Mouse (Mus musculus): ENCODE results near the gene Trim69. TPM values are rescaled to one million over a fixed set of nuclear protein-coding genes. Genes with fewer than 3 reads are reported as not detected.

Gene Trim69
- not detected for total RNA-seq (2021)
- not detected in 2 replicates for polyA plus RNA-seq (2012; rRNA removed)
- long read RNA-seq, result 0 reads

DNA sequence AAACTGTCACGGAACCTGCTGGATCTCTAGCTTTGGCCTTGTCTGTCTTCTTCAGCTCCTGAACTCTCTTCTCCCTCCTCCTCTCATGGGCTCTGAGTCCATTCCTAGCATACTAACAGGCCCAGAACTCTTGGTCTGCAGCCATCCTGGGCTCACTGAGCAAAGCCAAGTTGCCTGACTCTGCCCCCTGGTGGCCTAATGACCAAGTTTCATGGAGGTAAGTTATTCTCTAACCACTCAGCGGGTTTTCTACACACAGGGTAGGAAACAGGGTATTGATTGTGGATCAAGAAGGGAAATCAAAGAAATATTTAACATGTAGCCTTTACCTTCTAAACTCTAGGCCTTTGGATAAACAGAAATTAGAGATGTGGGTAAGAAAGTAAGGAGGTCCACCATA is at the start of gene Trim69:
Gene Trim69 (plus strand): TSS at position 21 of the 400 bp plus-strand sequence.
- DNase-seq, result peak; percentile 82

DNA sequence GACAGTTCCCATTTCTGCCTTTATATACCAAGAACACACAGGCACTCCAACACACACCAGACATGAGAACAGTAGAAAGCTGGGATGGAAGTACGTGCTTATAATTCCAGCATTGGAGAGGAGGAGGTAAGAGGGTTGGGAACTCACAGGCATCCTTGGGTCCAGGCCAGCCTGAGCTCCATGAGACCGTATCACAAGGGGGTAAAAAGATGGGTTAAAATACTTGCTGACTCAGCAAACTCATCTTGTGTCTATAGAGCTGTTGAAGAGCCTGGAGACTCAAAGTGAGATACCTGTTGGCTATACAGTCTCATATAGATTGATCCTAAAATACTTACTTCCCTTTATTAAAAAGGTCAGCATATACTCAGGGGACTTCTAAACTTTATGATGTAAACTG is 43.6 kb upstream of the Trim69 start:
- no peak for DNase-seq

DNA sequence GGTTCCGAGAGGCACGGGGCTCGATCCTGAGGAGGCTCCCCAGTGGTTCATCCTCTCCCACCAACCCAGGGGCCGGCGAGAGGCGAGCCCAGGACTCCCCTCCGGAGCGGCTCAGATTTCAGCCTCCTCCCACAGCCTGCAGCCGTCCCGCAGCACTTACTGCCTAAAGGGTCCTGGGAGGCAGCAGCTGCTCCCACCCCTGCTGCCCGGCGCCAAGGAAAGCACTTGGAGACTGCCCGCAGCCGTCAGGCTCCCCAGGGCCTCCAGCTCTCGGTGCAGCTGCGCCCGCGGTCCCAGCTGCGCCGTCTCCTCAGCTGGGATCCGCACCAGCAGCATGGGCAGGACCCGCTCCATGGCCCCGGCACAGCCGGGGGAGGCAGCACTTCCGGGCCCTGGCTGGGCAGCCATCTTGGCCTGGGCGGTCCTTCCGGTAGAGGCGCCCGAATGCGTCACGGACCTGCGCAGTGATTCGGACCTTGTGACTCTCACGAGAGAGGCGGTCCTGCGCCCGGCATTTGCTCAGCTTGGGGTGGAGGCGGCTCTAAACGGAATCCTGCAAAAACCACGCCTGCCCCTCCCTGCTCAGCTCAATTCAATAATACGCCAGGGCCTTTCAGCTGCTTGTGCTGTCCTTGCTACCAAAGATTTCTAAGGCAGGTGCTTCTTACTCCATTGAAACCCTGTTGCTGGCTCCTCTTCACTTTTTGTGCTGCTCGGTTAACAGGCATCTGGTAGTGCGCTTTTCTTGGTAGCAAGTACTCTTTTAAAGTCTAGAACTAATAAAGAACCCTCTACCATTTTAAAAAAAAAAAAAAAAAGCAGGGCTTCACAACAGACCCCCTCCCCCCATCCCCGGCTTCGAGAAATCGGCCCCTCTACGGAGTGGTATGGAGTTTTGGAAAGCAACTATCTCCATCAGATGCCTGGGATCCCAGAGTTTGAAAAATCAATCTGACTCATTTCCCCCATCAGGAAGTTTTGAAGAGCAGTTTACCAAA is 42.2 kb upstream of the Trim69 start, which contains the start of gene Spg11:
Gene Spg11 (minus strand): TSS at position 426 of the 998 bp plus-strand sequence.
- DNase-seq, result peak; percentile 99

DNA sequence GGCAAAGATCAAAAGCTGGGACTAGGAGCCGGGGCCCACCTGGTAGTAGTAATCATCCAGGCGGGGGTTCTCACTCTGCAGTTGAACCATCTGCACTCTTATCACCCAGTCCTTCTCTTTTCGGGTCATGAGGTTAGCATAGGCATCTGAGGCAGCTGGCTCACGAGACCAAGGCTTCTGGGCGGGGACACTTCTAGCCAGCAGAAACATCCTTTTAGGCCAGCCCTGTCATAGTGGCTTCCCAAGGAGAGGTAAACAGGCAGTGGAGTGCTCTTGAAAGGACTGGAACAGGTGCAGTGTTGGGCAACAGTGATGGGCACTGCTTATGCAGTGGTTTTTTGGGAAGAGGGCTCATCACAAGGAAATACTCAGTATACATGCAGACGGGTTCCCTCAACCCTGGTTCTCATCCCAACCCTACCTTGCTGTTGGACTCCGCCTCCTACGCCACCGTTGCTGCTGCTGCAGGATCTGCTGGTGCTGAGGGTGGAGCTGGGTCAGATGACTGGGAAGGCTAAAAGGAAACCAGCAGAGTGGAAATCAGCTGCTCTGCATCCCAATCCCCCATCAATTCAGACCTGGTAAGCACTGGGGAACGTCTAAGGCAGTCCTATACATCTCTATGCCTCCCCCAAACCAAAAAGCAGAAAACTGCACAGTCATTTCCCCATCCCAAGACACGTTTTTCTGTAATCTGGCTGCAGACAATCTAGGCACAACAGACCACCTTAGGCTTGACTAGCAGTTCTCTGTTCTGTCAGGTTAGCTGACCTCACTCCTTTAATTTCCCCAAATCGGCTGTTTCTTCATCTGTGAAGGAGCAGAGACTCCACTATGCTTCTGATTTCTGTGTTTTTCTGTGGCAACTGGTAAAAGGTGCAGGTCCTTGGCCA is 34.6 kb upstream of the Trim69 start:
- no peak for DNase-seq

DNA sequence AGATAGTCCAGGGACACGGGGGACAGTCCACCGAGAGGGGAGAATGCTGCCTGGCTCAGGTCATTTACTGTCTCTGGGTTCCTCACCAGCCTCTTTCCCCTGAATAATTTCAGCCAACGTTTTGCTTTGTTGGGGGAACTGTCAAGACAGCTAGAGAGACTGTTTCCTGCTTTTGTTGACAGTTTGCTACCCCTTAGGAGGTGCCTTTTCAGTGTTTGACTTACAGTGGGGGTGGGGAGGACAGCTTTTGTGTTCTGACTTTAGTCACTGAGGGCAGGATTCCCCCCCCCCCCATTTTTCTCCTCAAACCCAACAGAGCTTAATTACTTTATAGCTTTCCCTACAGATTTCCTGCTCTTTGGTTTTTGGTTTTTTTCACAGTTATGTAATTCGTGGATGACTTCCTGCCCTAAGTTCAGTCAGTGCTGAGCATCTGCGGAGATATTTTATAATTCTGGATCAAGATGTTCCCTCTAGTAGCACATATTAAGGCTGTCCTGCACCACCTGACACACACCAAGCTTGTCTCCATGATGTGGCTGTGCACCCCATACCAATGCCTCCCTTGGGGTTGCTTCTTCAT is 33.6 kb upstream of the Trim69 start:
- no peak for DNase-seq

DNA sequence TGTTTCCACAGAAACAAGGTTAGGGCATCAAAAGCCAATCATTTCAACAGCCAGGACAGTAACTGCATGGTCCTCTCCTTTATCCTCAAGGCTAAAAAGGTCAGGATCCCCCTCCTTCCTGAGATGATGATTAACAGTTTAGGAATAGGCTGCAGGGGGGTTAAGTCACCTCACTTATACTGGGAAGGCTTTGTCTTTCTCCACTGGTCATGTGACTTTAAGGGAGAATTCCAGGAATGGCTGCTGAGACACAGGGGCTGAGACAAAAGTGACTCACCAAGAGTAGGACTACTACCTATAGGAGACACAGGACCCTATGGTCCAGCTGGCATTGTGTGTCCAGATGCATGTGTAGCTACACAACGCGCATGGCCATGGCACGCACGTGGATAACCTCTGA is 32.9 kb upstream of the Trim69 start:
- no peak for DNase-seq

DNA sequence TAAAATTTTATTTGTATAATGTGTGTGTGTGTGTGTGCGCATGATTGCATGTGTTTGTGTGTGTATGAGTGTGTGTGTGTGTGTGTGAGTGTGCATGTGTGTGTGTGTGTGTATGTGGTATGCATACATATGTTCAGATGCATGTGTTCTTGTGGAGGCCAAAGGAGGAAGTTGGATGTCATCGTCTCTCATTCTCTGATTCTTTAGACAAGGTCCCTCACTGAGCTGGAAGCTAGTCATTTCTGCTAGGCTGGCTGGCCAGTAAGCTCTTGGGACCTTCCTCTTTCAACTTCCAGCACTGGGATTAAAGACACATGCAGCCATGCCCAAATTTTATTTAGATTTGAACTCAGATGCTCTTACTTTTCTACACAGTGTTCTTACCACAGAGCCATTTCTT is 28.4 kb upstream of the Trim69 start:
- DNase-seq, result no peak

DNA sequence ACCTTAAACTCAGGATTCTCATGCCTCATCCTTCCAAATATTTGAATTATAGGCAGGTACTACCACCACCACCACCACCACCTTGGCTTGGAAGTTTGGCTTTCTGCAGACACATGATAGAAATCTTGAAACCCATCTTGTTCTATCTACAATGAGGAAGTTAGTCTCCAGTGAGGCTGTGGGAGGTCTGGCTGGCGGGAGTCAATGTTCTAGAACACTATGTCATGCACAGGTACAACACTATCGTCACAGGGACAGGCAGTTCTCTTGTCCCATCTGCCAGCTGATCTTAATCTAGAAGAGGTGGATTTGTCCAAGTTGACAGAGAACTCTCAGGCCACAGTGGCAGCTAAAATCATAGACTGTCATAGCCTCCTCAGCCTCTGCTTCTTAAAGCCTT is 27.9 kb upstream of the Trim69 start:
- no peak for DNase-seq

DNA sequence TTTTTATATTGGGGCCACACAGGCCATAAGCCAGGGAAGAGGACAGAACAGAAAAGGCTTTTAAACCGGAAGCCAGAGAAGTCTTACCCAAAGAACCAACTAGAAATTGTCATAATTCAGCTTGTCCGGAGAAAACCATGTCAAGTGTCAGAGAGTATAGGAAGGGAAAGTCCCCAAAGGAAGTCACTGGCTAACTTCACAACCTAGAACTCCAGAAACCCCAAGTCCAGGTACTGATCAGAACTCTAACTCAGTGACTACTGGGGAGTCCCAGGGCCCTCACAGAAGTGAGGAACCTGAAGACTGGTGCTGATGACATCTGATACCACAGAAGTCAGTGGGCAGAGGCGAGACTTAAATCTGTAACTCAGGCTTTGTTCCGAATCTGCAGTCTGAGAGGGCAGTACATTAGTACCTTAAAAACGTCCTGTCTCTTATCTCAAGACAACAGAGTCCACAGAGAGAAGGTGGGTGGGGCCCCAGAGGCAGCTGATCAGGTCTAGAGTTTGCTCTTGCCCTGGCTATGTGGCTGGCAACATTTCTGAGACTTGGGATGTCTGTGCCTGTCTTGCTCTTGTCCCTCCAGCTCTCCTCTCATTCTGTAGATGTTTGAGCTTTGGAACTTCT is 22.5 kb upstream of the Trim69 start:
- DNase-seq, result no peak

DNA sequence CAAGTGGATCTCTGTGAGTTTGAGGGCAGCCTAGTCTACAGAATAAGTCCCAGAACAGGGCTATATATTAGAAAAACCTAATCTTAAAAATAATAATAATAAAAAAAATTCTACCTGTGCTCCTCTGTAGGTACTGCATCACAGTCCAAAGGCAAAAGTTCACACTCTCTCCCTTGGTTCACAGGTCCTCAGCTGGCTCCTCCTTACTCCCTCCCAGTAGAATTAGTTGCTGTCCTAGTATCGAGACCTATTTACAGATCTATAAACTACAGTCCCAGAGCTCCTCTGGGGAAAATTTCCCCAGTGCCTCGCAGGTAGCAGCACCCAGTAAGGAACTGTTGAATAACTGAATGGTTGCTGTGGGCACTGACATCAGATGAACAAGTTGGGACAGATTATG is 19.7 kb upstream of the Trim69 start:
- DNase-seq, result no peak

DNA sequence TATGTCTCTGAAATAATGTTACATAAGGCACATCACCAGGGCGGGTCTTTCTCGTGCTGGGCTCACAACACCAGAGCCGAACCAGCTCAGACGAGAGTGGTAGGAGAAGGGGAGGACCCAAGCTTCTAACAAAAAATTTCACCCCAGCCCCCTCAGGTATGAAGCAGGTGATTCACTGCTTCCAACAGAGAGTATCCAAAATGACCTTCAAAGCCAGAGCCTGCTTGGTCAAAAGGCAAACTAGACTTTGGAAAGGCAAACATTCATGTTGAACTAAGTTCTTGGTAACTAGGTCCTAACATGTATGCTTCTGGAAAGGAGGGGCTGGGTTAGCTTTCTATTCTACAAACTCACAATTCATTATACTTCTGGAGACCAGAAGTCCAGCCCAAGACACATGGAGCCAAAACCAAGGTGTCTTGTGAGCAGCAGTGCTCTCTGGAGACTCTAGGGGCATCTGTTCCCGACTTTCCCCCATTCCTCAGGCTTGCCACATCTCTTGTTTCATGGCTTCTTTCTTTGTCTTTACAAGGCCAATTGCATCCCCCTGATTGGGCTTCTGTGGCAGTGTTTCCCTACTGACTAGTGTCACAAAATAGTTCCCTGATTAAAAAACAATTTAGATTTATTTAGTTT is 19.1 kb upstream of the Trim69 start:
- DNase-seq, result no peak

DNA sequence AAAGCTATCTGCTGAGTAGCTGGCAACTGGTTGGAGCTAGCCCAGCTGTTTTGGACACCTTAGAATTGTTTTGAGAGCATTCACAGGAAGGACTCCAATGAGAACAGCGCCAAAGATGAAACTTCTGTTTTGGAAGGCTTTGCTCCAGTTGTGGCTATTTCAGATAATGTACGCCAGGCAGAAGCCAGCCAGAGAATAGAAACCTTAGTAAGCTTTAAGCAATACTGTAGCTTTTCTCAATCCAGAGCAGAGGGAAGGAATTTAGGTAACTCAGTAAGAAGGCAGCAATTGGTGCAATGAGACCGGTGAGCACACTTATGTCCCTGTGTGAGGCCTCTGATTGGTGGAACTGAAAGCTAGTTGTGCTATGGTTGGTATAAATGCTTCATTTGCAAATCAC is 17.4 kb upstream of the Trim69 start:
- no peak for DNase-seq

DNA sequence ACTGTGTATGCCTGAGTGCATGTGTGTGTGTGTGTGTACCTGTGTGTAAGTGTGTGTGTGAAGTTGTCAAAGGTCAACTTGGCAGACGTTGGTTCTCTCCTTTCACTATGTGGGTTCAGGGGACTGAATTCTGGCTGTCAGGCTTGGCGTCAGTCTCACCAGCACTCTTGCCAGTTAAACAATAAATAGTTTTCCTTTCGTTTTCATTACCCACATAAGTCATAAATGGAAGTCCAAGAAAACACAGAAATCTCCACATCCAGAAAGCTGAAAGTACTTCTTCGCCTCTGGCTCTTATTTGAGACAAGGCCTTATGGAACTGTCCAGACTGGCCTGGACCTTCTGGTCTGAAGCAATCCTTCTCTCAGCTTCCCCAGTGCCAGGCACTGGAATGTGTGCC is 14.7 kb upstream of the Trim69 start:
- DNase-seq, result no peak

DNA sequence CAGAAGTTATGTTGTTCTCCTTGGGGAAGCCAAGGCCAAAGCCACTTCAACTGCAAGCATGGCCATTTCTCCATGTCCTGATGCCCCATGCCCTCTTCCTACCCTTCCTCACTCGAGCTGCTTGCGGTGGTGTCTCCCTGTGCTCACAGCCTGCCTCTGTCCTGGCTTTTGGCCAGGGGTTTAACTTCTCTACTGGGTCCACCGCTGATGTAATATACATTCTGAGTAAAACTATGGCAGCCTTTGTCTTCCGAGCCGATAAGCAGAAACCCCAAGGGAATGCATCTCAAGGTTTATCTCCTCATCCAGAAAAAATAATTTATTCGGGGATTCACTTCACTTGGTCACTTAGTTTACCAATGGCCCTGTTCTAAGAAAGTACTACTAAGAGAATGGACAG is 13.8 kb upstream of the Trim69 start:
- DNase-seq, result no peak

DNA sequence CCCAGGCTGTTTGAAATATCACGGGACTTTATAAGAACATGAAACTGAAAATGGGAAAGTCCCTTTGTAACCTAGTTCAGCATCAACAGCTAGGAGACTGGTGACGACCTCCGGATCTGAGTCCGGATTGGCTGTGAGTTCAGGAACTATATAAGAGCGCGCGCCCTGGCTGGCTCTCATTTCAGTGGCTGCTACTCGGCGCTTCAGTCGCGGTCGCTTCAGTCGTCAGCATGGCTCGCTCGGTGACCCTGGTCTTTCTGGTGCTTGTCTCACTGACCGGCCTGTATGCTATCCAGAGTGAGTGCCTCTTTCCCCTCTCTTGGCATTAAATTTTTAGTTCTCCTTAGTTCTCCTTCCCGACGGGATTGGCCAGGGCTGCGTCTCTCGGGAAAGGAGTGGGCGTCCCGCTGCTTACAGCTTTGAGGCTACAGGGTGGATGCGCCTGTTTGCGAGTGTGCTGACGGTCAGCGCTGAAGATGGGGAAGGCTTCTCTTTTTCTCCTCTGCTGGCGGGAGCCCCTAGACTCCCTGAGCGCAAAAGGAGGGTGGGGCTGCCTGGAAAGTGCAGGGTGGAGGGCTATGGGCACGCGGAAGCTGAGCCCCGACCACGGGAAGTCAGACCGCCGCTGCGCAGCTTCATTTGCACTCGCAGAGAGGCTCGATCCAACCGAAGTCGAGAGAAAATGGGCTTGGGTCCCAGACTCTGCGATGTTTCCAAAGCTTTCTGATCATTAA is 12.8 kb upstream of the Trim69 start, which contains the start of gene B2m:
Gene B2m (plus strand): TSS at position 179 of the 734 bp plus-strand sequence.
- DNase-seq, result peak; percentile 97

DNA sequence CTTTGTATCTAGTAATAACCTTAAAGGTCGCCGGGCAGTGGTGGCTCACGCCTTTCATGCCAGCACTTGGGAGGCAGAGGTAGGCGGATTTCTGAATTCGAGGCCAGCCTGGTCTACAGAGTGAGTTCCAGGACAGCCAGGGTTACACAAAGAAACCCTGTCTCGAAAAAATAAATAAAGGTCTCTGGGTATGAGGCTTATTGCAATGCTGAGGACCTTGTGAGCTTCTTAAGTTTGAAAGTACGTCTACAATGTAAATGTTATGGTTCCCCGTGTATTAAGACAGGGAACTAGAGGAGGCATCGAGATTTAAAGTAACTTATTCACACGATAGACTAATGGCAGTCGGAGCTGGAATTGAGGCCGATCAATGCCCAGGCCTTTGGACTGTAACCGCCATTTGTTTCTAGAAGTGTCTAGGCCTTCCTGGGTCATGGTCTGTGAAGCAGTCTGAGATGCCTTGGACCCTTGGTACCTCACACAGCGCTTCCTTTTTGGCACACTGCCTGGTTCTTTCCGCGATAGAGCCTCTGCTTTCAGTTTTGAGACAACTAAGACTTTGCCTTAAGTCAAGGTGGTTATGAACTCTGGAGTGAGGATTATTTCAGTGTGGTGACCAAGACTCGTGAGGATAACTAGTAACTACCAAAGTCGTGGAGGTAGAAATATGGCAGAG is 12.1 kb upstream of the Trim69 start:
- DNase-seq, result peak; percentile 77

DNA sequence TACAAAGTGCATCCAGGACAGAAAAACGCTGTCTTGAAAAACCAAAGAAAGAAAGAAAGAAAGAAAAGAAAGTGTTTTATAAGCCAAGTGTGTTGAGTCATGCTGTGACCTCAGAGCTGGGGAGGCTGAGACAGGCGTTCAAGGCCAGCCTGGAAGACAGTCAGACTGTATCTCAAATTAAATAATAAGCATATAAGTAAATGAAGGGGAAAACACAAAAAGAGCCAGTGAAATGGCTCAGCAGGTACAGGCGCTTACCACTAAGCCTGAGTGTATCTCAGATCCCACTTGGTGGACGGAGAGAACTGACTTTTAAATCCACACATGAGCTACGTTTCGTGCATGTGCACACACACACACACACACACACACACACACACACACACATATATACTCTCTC is 11.2 kb upstream of the Trim69 start:
- peak; percentile 30 for DNase-seq

DNA sequence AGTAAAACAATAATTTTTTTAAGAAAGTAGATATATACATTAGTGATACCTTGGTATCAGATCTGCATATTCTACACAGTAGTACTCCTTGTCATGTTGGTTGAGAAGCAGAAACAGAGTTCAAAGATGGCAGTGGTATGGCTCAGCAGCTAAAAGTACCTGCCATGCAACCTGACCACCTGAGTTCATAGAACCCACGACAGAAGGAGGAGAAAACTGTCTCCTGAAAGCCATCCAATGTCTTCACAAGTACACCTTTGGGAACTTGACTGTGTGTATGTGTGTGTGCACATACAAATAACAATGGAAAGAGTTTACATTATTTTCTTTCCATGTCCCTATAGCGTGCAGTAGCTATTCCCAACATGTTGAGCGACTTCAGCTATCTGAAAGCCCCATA is 10.8 kb upstream of the Trim69 start:
- no peak for DNase-seq

DNA sequence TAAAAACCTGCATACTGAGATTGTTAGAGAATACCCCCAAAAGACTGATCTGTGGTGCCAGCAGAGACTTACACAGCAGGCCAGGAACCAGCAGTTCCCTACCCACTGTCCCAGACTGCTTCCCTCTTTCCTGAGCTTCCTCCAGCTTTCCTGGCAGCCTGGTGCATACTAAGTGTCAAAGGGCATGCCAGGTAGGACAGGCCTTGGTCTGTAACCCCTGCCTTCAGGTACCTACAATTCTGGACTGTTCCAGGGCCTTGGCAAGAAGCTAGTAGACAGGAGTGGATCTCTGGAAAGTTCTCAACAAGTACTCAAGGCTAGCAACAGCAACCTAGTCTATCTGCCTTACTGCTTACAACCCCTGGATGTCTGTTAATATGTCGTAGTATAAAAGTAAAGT is 9.3 kb upstream of the Trim69 start:
- DNase-seq, result no peak

DNA sequence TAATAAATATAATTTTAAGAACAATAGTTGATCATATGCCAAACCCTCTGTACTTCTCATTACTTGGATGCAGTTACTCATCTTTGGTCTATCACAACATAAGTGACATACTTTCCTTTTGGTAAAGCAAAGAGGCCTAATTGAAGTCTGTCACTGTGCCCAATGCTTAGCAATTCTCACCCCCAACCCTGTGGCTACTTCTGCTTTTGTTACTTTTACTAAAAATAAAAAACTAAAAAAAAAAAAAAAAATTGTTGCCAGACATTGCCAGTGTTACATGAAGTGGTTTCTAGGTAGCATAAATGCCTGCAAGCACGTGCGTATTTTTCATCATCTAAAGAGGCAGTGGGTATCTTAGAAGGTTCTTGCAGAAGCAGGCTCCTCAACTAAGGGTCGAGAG is 7.7 kb upstream of the Trim69 start:
- no peak for DNase-seq

All from adrenal gland, adult 2 months (tissue).